Mouse (Mus musculus): ENCODE data around the gene Ppara. TPM values are rescaled to one million over a fixed set of nuclear protein-coding genes. Genes with fewer than 3 reads are reported as not detected.
"Not testable (repeated sequence)": the region's sequence is repeated elsewhere in the genome, so short reads cannot be mapped to it uniquely, and the experiment has no call there.

Ppara gene
- polyA plus RNA-seq, 1 experiment from 2014 or later: 14.3 TPM

DNA sequence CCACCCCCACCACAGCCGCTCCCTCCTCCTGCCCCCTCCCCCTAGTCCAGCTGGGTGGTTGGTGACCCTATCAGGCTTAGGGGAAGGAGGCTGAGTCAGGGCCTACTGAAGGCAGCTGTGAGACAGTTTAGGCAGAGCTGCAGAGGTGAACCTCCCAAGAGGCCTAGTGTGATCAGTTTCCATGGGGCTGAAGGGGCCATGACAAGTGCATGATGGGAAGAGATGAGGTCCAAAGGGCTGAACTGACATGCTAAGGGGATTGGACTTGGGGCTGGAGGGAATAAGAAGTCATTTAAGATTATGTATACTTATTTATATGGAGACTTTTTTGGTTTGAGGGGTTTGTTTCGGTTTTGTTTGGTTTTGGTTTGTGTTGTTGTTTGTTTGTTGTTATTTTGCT, 41.5 kb downstream of the Ppara start:
- ATAC-seq: no peak
- Histone ChIP-seq H3K9ac (ENCODE audit: low read depth, low read length) (no peak overlapping the region), H3K27ac (ENCODE audit: low read depth, low read length) (peak overlapping the region; percentile 47; the same call in 1 of the 2 replicates), H3K4me1 (replicated peaks; ENCODE audit: control insufficient read depth, insufficient read depth, low read length) (peaks cover 5% of the 10 kb centered on the region; the same call in 1 of the 2 replicates), H3K27me3 (replicated peaks; ENCODE audit: control insufficient read depth, insufficient read depth, low read length) (no peaks in the 10 kb centered on the region), H3K4me2 (replicated peaks; ENCODE audit: low read depth) (no peak overlapping the region), H3K36me3 (ENCODE audit: control insufficient read depth, insufficient read depth) (peaks cover 3% of the 10 kb centered on the region; the same call in 1 of the 2 replicates), H3K4me3 (ENCODE audit: low read depth, low read length) (no peak overlapping the region), H3K9me3 (ENCODE audit: control insufficient read depth) (no peaks in the 10 kb centered on the region)
- TF ChIP-seq CTCF (IDR thresholded peaks at IDR 0.05; ENCODE audit: low read depth): no peak
- WGBS: 88% methylated on average over 2 of the region's 2 CpGs

- no peak overlapping the region for H3K9ac ChIP-seq (ENCODE audit: low read depth, low read length)
- ATAC-seq: peak; percentile 63
- H3K4me1 ChIP-seq (replicated peaks; ENCODE audit: control insufficient read depth, insufficient read depth, low read length): peaks cover 5% of the 10 kb centered on the region; the same call in 1 of the 2 replicates
- TF ChIP-seq CTCF (IDR thresholded peaks at IDR 0.05; ENCODE audit: low read depth): no peak
- 41% methylated on average over 5 of the region's 5 CpGs for WGBS
- H3K36me3 ChIP-seq (ENCODE audit: control insufficient read depth, insufficient read depth): peaks cover 3% of the 10 kb centered on the region; the same call in 1 of the 2 replicates
- H3K27ac ChIP-seq (ENCODE audit: low read depth, low read length): peak overlapping the region; percentile 47; the same call in 1 of the 2 replicates
- H3K9me3 ChIP-seq (ENCODE audit: control insufficient read depth): no peaks in the 10 kb centered on the region
- no peaks in the 10 kb centered on the region for H3K27me3 ChIP-seq (replicated peaks; ENCODE audit: control insufficient read depth, insufficient read depth, low read length)
- H3K4me2 ChIP-seq (replicated peaks; ENCODE audit: low read depth): no peak overlapping the region
- H3K4me3 ChIP-seq (ENCODE audit: low read depth, low read length): no peak overlapping the region
Measured at GRCm38 (mm10) chr15:85776771-85777170, 42.0 kb downstream of the Ppara start.

- H3K4me3 ChIP-seq (ENCODE audit: low read depth, low read length); H3K4me2 ChIP-seq (replicated peaks; ENCODE audit: low read depth); H3K9me3 ChIP-seq (ENCODE audit: control insufficient read depth); H3K27ac ChIP-seq (ENCODE audit: low read depth, low read length); H3K9ac ChIP-seq (ENCODE audit: low read depth, low read length); H3K4me1 ChIP-seq (replicated peaks; ENCODE audit: control insufficient read depth, insufficient read depth, low read length); H3K36me3 ChIP-seq (ENCODE audit: control insufficient read depth, insufficient read depth); ATAC-seq; H3K27me3 ChIP-seq (replicated peaks; ENCODE audit: control insufficient read depth, insufficient read depth, low read length): not testable (repeated sequence)
- 89% methylated on average over 6 of the region's 6 CpGs for WGBS
Measured at GRCm38 (mm10) chr15:85778891-85779290, 44.1 kb downstream of the Ppara start.

DNA sequence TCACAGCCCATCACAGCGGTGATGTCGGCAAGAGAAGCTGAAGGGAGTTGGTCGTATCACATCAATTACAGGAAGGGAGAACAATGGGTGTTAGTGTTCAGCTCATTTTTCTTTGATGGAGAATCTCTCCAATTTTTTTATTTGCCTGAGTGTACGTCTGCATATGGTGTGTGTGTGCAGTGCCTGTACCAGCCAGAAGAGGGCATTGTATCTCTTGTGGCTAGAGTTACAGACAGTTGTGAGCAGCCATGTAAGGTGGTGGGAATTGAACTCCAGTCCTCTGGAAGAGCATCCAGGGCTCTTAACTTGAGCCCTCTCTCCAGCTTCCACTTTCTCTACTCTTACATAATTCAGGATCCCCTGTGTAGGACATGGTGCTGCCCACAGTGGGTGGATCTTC, 48.4 kb downstream of the Ppara start:
- H3K4me2 ChIP-seq (replicated peaks; ENCODE audit: low read depth): no peak overlapping the region
- peaks cover 13% of the 10 kb centered on the region; the same call in 1 of the 2 replicates for H3K36me3 ChIP-seq (ENCODE audit: control insufficient read depth, insufficient read depth)
- H3K27me3 ChIP-seq (replicated peaks; ENCODE audit: control insufficient read depth, insufficient read depth, low read length): no peaks in the 10 kb centered on the region
- no peak overlapping the region for H3K4me3 ChIP-seq (ENCODE audit: low read depth, low read length)
- TF ChIP-seq CTCF (IDR thresholded peaks at IDR 0.05; ENCODE audit: low read depth): peak; percentile 36; the same call in 1 of the 2 replicates
- no peak overlapping the region for H3K27ac ChIP-seq (ENCODE audit: low read depth, low read length)
- WGBS: 75% methylated on average over 4 of the region's 4 CpGs
- no peaks in the 10 kb centered on the region for H3K9me3 ChIP-seq (ENCODE audit: control insufficient read depth)
- ATAC-seq: no peak
- H3K9ac ChIP-seq (ENCODE audit: low read depth, low read length): no peak overlapping the region
- H3K4me1 ChIP-seq (replicated peaks; ENCODE audit: control insufficient read depth, insufficient read depth, low read length): no peaks in the 10 kb centered on the region

DNA sequence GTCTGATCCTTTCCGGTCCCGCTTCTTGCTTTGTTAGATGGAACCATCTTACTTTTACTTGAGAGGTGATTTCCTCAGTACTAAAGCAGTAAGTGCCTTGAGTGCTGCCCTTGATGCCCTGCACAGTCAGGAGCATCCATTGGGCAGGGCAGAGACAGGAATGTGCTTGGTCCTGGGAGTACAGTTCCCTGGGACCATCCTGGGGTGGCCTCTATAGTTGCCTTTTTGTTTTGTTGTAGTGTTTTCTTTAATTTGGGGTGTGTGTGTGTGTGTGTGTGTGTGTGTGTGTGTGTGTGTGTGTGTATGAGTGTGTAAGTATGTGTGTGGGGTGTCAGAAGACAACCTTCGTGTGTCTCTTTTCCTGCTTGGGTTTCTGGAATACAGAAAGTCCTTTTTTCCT, 49.6 kb downstream of the Ppara start:
- no peak for ATAC-seq
- Histone ChIP-seq H3K27me3 (replicated peaks; ENCODE audit: control insufficient read depth, insufficient read depth, low read length) (no peaks in the 10 kb centered on the region), H3K27ac (ENCODE audit: low read depth, low read length) (no peak overlapping the region), H3K4me3 (ENCODE audit: low read depth, low read length) (no peak overlapping the region), H3K9ac (ENCODE audit: low read depth, low read length) (no peak overlapping the region), H3K4me1 (replicated peaks; ENCODE audit: control insufficient read depth, insufficient read depth, low read length) (no peaks in the 10 kb centered on the region), H3K4me2 (replicated peaks; ENCODE audit: low read depth) (no peak overlapping the region), H3K9me3 (ENCODE audit: control insufficient read depth) (no peaks in the 10 kb centered on the region), H3K36me3 (ENCODE audit: control insufficient read depth, insufficient read depth) (0 out of 2 replicates have a peak, but pooled peaks cover 10% of the 10 kb centered on the region)
- no peak for TF ChIP-seq CTCF (IDR thresholded peaks at IDR 0.05; ENCODE audit: low read depth)
- WGBS: 95% methylated on average over 3 of the region's 3 CpGs

GRCm38 (mm10) chr15:85786711-85787110, 51.9 kb downstream of the Ppara start:
- Histone ChIP-seq H3K36me3 (ENCODE audit: control insufficient read depth, insufficient read depth) (peaks cover 20% of the 10 kb centered on the region; the same call in 1 of the 2 replicates), H3K27ac (ENCODE audit: low read depth, low read length) (peak overlapping the region; percentile 36; the same call in 1 of the 2 replicates), H3K4me2 (replicated peaks; ENCODE audit: low read depth) (no peak overlapping the region), H3K4me1 (replicated peaks; ENCODE audit: control insufficient read depth, insufficient read depth, low read length) (no peaks in the 10 kb centered on the region), H3K9me3 (ENCODE audit: control insufficient read depth) (no peaks in the 10 kb centered on the region), H3K9ac (ENCODE audit: low read depth, low read length) (no peak overlapping the region), H3K27me3 (replicated peaks; ENCODE audit: control insufficient read depth, insufficient read depth, low read length) (no peaks in the 10 kb centered on the region), H3K4me3 (ENCODE audit: low read depth, low read length) (no peak overlapping the region)
- TF ChIP-seq CTCF (IDR thresholded peaks at IDR 0.05; ENCODE audit: low read depth): no peak
- peak; percentile 60 for ATAC-seq
- WGBS: 40% methylated on average over 5 of the region's 5 CpGs
